Mouse (Mus musculus) heart, embryonic 11.5 days (tissue): ENCODE data around the gene Mlph. TPM values are rescaled to one million over a fixed set of nuclear protein-coding genes. Genes with fewer than 3 reads are reported as not detected.
A peak's percentile ranks its signal among the peaks of the same experiment; 100 is the strongest.

Experiments used
- ATAC-seq: fragments of 200-750 bp; cut with Nextera tagmentation; replicated peaks from 2 replicates; pipeline ENCODE4 v1.8.0; 2017; ENCODE audit warnings: moderate library complexity; ENCODE audit not compliant: insufficient number of reproducible peaks, low FRiP score, low TSS enrichment
- H3K27ac ChIP-seq: fragments of 300-500 bp; sonication (generic); 2 replicates; pipeline ENCODE4 v1.5.1; 2014; ENCODE audit warnings: mild to moderate bottlenecking, low read depth, low read length
- H3K27me3 ChIP-seq: fragments of 300-500 bp; sonication (generic); 2 replicates; pipeline ENCODE4 v1.6.1; 2014; ENCODE audit warnings: mild to moderate bottlenecking, low read length, mixed read lengths; ENCODE audit not compliant: control insufficient read depth, insufficient read depth
- H3K36me3 ChIP-seq: fragments of 300-500 bp; sonication (generic); 2 replicates; pipeline ENCODE4 v1.6.1; 2014; ENCODE audit warnings: mild to moderate bottlenecking, low read length, moderate library complexity, mixed read lengths; ENCODE audit not compliant: control insufficient read depth, insufficient read depth
- H3K4me1 ChIP-seq: fragments of 300-500 bp; sonication (generic); 2 replicates; pipeline ENCODE4 v1.6.1; 2014; ENCODE audit warnings: low read length; ENCODE audit not compliant: control insufficient read depth, insufficient read depth
- H3K4me2 ChIP-seq: fragments of 300-500 bp; sonication (generic); 2 replicates; pipeline ENCODE4 v1.6.1; 2014; ENCODE audit warnings: mild to moderate bottlenecking, moderate library complexity
- H3K4me3 ChIP-seq: fragments of 300-500 bp; sonication (generic); 2 replicates; pipeline ENCODE4 v1.5.1; 2014; ENCODE audit warnings: low read depth, low read length
- H3K9ac ChIP-seq: fragments of 300-500 bp; sonication (generic); 2 replicates; pipeline ENCODE4 v1.6.1; 2014; ENCODE audit warnings: mild to moderate bottlenecking, low read depth, low read length, moderate library complexity
- H3K9me3 ChIP-seq: fragments of 300-500 bp; sonication (generic); replicated peaks from 2 replicates; pipeline ENCODE4 v1.6.1; 2016; ENCODE audit warnings: low read length; ENCODE audit not compliant: control insufficient read depth
- WGBS: fragments of 180-500 bp; shearing (Covaris S2); extraction: QIAGEN DNeasy Blood & Tissue Kit; methylation state at CpG from one replicate; pipeline ENCODE4 v1.1.7; 2014; ENCODE audit not compliant: insufficient replicate concordance; 5-methylcytosine and 5-hydroxymethylcytosine counted together
- polyA plus RNA-seq: library from polyadenylated mRNA; unstranded; fragments of >200 nt; fragmentation: Nextera tagmentation; extraction: Ambion mirVana; gene quantifications from 2 replicates; pipeline ENCODE4 v1.2.1, GENCODE M21; 2014

Mlph gene
- polyA plus RNA-seq, 1 experiment from 2014 or later, result 0.16 TPM

DNA sequence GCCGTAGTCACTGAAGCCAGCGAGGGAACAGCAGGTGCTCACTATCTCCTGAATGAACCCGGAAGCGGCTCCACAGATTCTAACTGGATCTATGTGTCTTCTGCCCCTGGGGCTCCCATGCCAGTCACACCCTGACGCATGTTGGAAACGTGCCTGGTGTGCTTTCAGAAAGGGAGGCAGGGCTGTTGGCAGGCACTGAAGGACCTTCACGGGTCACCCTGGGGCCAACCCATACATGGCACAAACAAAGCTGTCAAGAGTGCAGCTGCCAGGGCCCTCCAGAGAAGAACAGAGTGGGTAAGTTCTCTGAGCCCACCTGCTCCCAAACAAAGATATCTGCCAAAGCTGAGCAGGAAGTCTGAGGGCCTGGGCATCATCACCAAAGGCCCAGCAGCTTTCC, 52.7 kb downstream of the Mlph start:
- H3K27ac ChIP-seq, result no peak overlapping the region
- peaks cover 3% of the 10 kb centered on the region; the same call in 1 of the 2 replicates for H3K27me3 ChIP-seq
- H3K4me2 ChIP-seq, result no peak overlapping the region
- H3K9me3 ChIP-seq, result no peaks in the 10 kb centered on the region
- WGBS, result 70% methylated on average over 7 of the region's 7 CpGs
- no peak for ATAC-seq
- H3K4me3 ChIP-seq, result no peak overlapping the region
- H3K9ac ChIP-seq, result no peak overlapping the region
- no peaks in the 10 kb centered on the region for H3K36me3 ChIP-seq
- H3K4me1 ChIP-seq, result peaks cover 18% of the 10 kb centered on the region; the same call in 1 of the 2 replicates

DNA sequence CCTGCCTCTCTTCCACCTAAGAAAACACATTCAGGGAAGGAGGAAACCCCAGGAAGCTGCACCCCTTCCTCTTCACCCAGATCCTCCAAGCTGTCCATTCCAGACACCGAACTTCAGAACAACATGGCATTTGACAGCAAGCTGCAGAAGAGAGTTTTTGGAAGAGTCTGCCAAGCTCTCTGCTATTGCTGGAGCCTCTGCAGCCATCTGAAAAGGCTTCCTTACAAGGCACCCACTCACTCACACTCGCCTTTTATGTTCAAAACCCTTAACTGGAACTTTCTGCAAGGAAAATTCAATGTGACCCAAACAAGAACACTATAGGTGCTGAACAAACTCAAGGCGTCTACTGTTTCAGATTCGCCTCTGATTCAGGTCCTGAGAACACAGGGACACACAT, 53.8 kb downstream of the Mlph start:
- Histone ChIP-seq H3K27me3 (peaks cover 3% of the 10 kb centered on the region; the same call in 1 of the 2 replicates), H3K36me3 (no peaks in the 10 kb centered on the region), H3K4me2 (no peak overlapping the region), H3K27ac (no peak overlapping the region), H3K9ac (no peak overlapping the region), H3K4me3 (no peak overlapping the region), H3K4me1 (peaks cover 26% of the 10 kb centered on the region), H3K9me3 (no peaks in the 10 kb centered on the region)
- WGBS, result 77% methylated on average over 4 of the region's 4 CpGs
- ATAC-seq, result no peak

DNA sequence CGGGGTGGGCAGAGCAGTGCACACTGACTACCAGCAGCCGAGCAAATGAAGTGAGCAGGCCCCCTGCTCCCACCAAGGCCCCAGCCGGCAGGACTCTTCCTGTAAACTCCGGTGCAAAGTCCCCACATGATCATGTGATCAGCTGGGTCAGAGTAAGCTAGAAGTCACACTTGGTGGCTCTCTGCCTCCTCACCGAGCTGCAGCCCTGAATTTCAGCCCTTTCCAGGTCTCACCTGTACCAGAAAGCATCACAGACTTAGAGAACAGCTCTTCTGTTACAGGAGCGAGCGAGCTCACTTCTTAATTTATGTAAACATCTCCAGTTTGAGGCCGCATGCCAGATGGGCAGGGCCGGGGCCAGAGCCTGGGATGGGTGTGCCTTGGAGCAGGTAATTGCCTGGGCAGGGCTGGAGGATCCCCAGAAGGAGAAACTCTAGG, 54.5 kb downstream of the Mlph start, which contains the start of gene Rab17:
Gene Rab17 (minus strand): TSS at position 315 of the 438 bp plus-strand sequence.
- 31% methylated on average over 9 of the region's 9 CpGs for WGBS
- Histone ChIP-seq H3K27me3 (peaks cover 3% of the 10 kb centered on the region; the same call in 1 of the 2 replicates), H3K4me2 (0 out of 2 replicates have a peak within 1 kb of the TSS, but pooled peaks have one; percentile 1), H3K27ac (no peak within 1 kb of the TSS), H3K9ac (no peak within 1 kb of the TSS), H3K4me1 (peaks cover 32% of the 10 kb centered on the region), H3K4me3 (no peak within 1 kb of the TSS), H3K9me3 (no peaks in the 10 kb centered on the region), H3K36me3 (no peaks in the 10 kb centered on the region)
- ATAC-seq, result no peak

DNA sequence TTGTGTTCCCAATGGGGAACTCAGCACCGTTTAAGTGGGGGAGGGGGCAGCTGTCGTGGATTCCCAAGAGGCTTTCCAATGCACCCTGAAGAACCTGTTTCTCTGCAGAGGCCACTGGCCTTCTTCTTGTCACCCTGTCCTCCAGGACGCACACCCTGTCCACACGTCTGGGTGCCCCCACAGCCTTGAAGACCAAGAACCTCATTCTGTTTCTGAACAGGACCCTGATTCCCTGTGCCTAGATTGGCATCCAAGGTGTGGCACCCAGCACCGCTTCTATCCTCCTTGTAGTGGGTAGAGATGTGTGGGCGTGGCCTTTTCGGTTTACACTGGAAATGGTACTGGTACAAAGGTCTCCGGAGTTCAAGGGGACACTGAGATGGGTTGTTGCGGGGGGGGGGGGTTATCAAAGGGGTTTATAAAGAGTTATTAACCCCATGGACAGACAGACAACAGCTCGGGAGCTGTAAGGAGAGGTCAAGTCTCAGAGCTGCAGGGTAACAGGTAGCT, 55.1 kb downstream of the Mlph start:
- H3K27ac ChIP-seq, result no peak overlapping the region
- H3K9me3 ChIP-seq, result no peaks in the 10 kb centered on the region
- 77% methylated on average over 10 of the region's 10 CpGs for WGBS
- H3K4me3 ChIP-seq, result no peak overlapping the region
- H3K36me3 ChIP-seq, result no peaks in the 10 kb centered on the region
- ATAC-seq, result no peak
- H3K9ac ChIP-seq, result no peak overlapping the region
- H3K4me2 ChIP-seq, result no peak overlapping the region
- peaks cover 36% of the 10 kb centered on the region for H3K4me1 ChIP-seq
- peaks cover 3% of the 10 kb centered on the region; the same call in 1 of the 2 replicates for H3K27me3 ChIP-seq

DNA sequence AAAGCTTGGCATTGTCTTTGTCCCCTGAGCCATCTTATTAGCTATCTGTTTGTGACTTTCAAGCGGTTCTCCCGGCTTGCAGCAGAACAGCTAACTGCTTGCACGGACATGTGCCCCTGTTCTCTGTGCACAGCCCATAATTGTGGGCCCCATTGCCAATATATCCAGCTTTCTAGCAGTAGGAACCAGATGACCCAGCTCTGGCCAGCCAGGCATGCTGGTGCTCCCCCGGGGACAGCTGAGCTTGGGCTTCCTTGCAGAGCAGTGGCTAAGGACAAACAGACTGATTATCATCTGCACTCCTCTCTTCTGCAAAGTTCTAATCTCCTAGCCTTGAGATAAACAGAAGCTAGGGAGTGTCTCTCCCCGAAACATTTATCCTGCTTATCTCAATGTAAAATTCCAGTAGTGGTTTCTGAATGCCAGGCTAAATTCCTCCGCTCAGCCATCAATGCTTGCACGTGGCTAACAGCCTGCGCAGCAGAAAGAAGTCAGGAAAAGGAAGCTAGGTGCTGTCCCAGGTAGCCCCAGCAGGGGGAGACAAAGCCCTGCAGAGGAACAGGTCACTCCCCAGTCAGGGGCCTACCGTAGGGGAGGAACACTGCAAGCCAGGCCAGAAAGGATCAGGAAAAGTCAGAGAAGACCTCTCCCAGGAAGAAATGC, 58.2 kb downstream of the Mlph start:
- Histone ChIP-seq H3K36me3 (no peaks in the 10 kb centered on the region), H3K27me3 (no peaks in the 10 kb centered on the region), H3K4me2 (peak overlapping the region; percentile 29; the same call in 1 of the 2 replicates), H3K27ac (peak overlapping the region; percentile 25; the same call in 1 of the 2 replicates), H3K4me3 (no peak overlapping the region), H3K9me3 (no peaks in the 10 kb centered on the region), H3K4me1 (peaks cover 41% of the 10 kb centered on the region), H3K9ac (0 out of 2 replicates have a peak overlapping the region, but pooled peaks have one; percentile 48)
- WGBS, result 18% methylated on average over 9 of the region's 9 CpGs
- peak; percentile 31; the same call in 1 of the 2 replicates for ATAC-seq

DNA sequence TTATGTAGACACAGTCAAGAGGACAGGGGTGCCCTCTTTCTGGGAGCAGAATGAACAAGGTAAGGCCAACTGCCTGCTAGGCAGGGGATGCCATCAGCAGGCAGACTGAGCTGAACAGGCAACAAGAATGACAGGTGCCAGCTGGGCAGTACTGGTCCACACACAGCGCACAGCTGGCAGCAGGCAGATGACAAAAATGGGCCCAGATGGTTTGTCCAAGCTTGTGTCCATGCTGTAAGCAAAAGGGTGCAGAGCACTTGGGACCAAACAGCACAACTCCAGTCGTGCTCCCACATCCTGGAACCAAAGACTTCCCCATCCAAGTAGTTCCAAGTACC, 58.7 kb downstream of the Mlph start:
- ATAC-seq, result no peak
- Histone ChIP-seq H3K4me3 (no peak overlapping the region), H3K36me3 (no peaks in the 10 kb centered on the region), H3K9me3 (no peaks in the 10 kb centered on the region), H3K27ac (no peak overlapping the region), H3K4me1 (peaks cover 41% of the 10 kb centered on the region), H3K9ac (peak overlapping the region; percentile 48), H3K4me2 (no peak overlapping the region; the same call in 1 of the 2 replicates), H3K27me3 (no peaks in the 10 kb centered on the region)
- 79% methylated on average over 2 of the region's 2 CpGs for WGBS

DNA sequence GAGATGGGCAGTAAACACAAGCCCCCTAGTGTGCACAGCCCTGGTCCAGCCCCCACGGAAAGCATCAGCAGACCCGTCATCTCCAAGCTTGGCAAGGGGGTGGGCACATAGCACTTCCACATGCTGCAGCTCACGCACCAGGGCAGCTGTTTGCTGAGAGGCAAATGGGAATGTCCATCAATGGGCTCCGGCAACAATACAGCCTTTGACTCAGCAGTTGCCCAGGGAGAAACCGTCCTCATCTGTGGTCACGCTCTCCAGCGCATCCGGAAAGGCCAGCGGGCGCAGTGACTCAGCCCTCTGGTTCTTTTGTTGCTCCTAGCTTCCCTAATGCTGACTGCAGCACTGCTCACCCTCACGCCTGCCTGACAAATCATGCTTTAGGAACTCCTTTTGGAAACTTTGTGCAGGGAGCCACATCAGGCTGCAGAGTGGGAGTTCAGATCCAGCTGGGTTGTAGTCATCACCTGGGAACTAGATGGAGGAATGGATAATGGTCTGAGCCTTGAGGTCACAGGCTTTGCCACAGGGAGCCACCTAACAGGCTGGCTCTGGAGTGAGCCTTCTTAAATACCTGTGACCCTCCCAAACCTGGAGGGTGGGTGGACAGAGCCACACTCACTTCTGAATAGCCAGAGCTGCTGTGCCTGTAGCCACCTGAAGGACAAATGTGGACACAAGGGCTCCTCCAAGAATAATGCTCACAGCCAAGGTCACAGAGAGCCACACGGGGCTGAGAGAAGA, 60.2 kb downstream of the Mlph start:
- Histone ChIP-seq H3K9me3 (no peaks in the 10 kb centered on the region), H3K27ac (no peak overlapping the region), H3K27me3 (no peaks in the 10 kb centered on the region), H3K4me1 (peaks cover 31% of the 10 kb centered on the region), H3K9ac (no peak overlapping the region), H3K4me3 (no peak overlapping the region), H3K36me3 (no peaks in the 10 kb centered on the region), H3K4me2 (no peak overlapping the region)
- ATAC-seq, result 0 out of 2 replicates have a peak, but pooled peaks have one; percentile 47
- 31% methylated on average over 12 of the region's 12 CpGs for WGBS

DNA sequence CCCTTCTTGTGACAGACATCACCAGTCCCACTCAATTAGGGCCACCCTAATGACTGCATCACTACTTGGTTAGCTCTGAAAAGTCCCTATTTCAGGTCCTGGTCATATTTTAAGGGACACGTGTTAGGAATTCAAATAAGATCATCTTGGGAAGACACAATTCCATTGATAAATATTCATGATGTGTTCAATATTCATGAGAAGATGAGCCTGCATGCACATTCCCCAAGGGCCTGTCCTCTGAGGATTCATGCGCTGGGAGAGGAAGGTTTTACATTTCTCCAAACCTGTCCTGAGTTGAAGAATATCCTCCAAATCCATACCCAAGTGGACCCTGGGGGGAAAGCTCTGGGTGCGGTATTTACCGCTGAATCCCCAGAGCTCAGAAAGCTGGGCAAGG, 61.1 kb downstream of the Mlph start:
- Histone ChIP-seq H3K36me3 (no peaks in the 10 kb centered on the region), H3K4me1 (peaks cover 34% of the 10 kb centered on the region), H3K27ac (no peak overlapping the region), H3K27me3 (no peaks in the 10 kb centered on the region), H3K9ac (no peak overlapping the region), H3K4me3 (no peak overlapping the region), H3K4me2 (no peak overlapping the region), H3K9me3 (no peaks in the 10 kb centered on the region)
- 82% methylated on average over 4 of the region's 4 CpGs for WGBS
- ATAC-seq, result no peak
